26 mouse cellular contexts compared by ENCODE assay signal in genomic region chr8:94428420-94428819, GRCm38 (mm10). TPM values are rescaled to one million over a fixed set of nuclear protein-coding genes. Genes with fewer than 3 reads are reported as not detected.
"Had no signal": no experiment of that assay in that cellular context is flagged by ENCODE, and none has a peak within 500 bp of the region (broad histone marks: within the 10 kb centered on the region; RNA-seq: fewer than 3 reads in every experiment).

No protein-coding gene starts in this region.

- ATAC-seq: hindbrain, postnatal 0 days; intestine, embryonic 15.5 days; intestine, postnatal 0 days had no signal

- H3K4me3 ChIP-seq: gastrocnemius, adult 2 months; heart, embryonic 13.5 days; heart, embryonic 15.5 days; hindbrain, embryonic 13.5 days; hindbrain, embryonic 15.5 days; intestine, embryonic 15.5 days; kidney, embryonic 15.5 days; left cerebral cortex, adult 2 months; limb, embryonic 10.5 days; limb, embryonic 12.5 days; liver, embryonic 13.5 days; liver, embryonic 15.5 days had no signal

- DNase-seq: gastrocnemius, adult 2 months; gastrocnemius, postnatal 10 days; gastrocnemius, postnatal 25 days; heart, postnatal 14 days; heart, postnatal 36 days; kidney, adult 18-20 months; kidney, adult 8-10 months; kidney, postnatal 14 days; kidney, postnatal 36 days; liver; liver, embryonic 13.5 days had no signal

- H3K27ac ChIP-seq: gastrocnemius, adult 2 months; heart, embryonic 13.5 days; heart, embryonic 15.5 days; hindbrain, embryonic 13.5 days; hindbrain, embryonic 15.5 days; hindbrain, postnatal 0 days; intestine, embryonic 15.5 days; kidney, embryonic 15.5 days; kidney, postnatal 0 days; left cerebral cortex, adult 2 months; limb, embryonic 10.5 days; limb, embryonic 12.5 days; liver, embryonic 13.5 days; liver, embryonic 15.5 days had no signal

RNA-seq across cellular contexts. Expression of gene Nlrc5, which starts 5.7 kb away (rescaled TPM):
- polyA plus RNA-seq: heart, embryonic 11.5 days; limb, embryonic 10.5 days; liver, embryonic 11.5 days had no signal
